8 mouse cellular contexts compared by ENCODE assay signal in genomic region chr7:79465461-79466044, GRCm38 (mm10). TPM values are rescaled to one million over a fixed set of nuclear protein-coding genes. Genes with fewer than 3 reads are reported as not detected.
DNase-seq lines count a peak whose midpoint lies in the region; ATAC-seq lines count a peak whose summit lies in the region.

No protein-coding gene starts in this region.

- H3K36me3 ChIP-seq in heart, embryonic 12.5 days, result peaks cover 23% of the 10 kb centered on the region
- peaks cover 25% of the 10 kb centered on the region for H3K36me3 ChIP-seq in forebrain, embryonic 12.5 days (replicated peaks)
- H3K36me3 ChIP-seq in limb, embryonic 12.5 days, result peaks cover 35% of the 10 kb centered on the region

- ATAC-seq in heart, embryonic 12.5 days (ENCODE audit: insufficient number of reproducible peaks, low FRiP score), result peak; percentile 40
- no peak; the same call in none of the 2 replicates for ATAC-seq in forebrain, embryonic 12.5 days (ENCODE audit: low FRiP score)
- ATAC-seq in limb, embryonic 12.5 days (ENCODE audit: insufficient number of reproducible peaks, insufficient read depth, low FRiP score, low TSS enrichment, low read depth), result peak; percentile 33
- no peak for ATAC-seq in megakaryocyte-erythroid progenitor cell, adult 5-6 weeks (replicated peaks; ENCODE audit: low FRiP score, low TSS enrichment, poor library complexity, severe bottlenecking)

- peak overlapping the region; percentile 90 for H3K9ac ChIP-seq in heart, embryonic 12.5 days
- H3K9ac ChIP-seq in forebrain, embryonic 12.5 days, result peak overlapping the region; percentile 89
- H3K9ac ChIP-seq in limb, embryonic 12.5 days (replicated peaks), result peak overlapping the region; percentile 85

- WGBS in heart, embryonic 12.5 days, result under 1% methylated on average over 47 of the region's 47 CpGs
- WGBS in forebrain, embryonic 12.5 days, result under 1% methylated on average over 41 of the region's 47 CpGs
- WGBS in limb, embryonic 12.5 days, result 1% methylated on average over 37 of the region's 47 CpGs

- peaks cover 33% of the 10 kb centered on the region for H3K4me1 ChIP-seq in heart, embryonic 12.5 days (replicated peaks)
- H3K4me1 ChIP-seq in forebrain, embryonic 12.5 days, result peaks cover 28% of the 10 kb centered on the region
- peaks cover 26% of the 10 kb centered on the region for H3K4me1 ChIP-seq in limb, embryonic 12.5 days (replicated peaks)

- H3K4me3 ChIP-seq in heart, embryonic 12.5 days, result peak overlapping the region; percentile 91
- peak overlapping the region; percentile 93 for H3K4me3 ChIP-seq in forebrain, embryonic 12.5 days (replicated peaks)
- H3K4me3 ChIP-seq in limb, embryonic 12.5 days (replicated peaks), result peak overlapping the region; percentile 87

- DNase-seq in heart, adult 18-20 months, result no peak
- DNase-seq in 3T3-L1 (ENCODE audit: low read depth, low spot score) (peak; percentile 40), ZHBTc4 (ENCODE audit: low read depth, low spot score) (peak; percentile 52)
- DNase-seq in naive thymus-derived CD4-positive, alpha-beta T cell, adult 2 months (ENCODE audit: low read depth), result peak; percentile 75

- no peaks in the 10 kb centered on the region for H3K27me3 ChIP-seq in heart, embryonic 12.5 days (replicated peaks)
- peaks cover 22% of the 10 kb centered on the region for H3K27me3 ChIP-seq in forebrain, embryonic 12.5 days
- H3K27me3 ChIP-seq in limb, embryonic 12.5 days, result peaks cover 17% of the 10 kb centered on the region

- no peaks in the 10 kb centered on the region for H3K9me3 ChIP-seq in heart, embryonic 12.5 days (replicated peaks)
- H3K9me3 ChIP-seq in forebrain, embryonic 12.5 days, result no peaks in the 10 kb centered on the region
- H3K9me3 ChIP-seq in limb, embryonic 12.5 days, result no peaks in the 10 kb centered on the region

- H3K27ac ChIP-seq in heart, embryonic 12.5 days (ENCODE audit: poor library complexity, severe bottlenecking), result peak overlapping the region; percentile 74
- H3K27ac ChIP-seq in forebrain, embryonic 12.5 days, result peak overlapping the region; percentile 90
- peak overlapping the region; percentile 83 for H3K27ac ChIP-seq in limb, embryonic 12.5 days

- peak overlapping the region; percentile 95 for H3K4me2 ChIP-seq in heart, embryonic 12.5 days
- H3K4me2 ChIP-seq in forebrain, embryonic 12.5 days, result peak overlapping the region; percentile 93
- H3K4me2 ChIP-seq in limb, embryonic 12.5 days, result peak overlapping the region; percentile 96

RNA-seq across cellular contexts. Expression of gene Polg, which starts 0.6 kb away (rescaled TPM):
- 37.9 and 39.6 TPM in 2 replicates for polyA plus RNA-seq in heart, embryonic 12.5 days (2016; fragmentation: Nextera tagmentation; extraction: Ambion mirVana)
- 10 to 100 TPM; 56.1 to 60.0 TPM for total RNA-seq in heart, adult 18-20 months (2021)
- polyA plus RNA-seq in forebrain, embryonic 12.5 days (2016; fragmentation: Nextera tagmentation; extraction: Ambion mirVana), result 41.7 and 45.1 TPM in 2 replicates
- 50.4 and 53.3 TPM in 2 replicates for polyA plus RNA-seq in limb, embryonic 12.5 days (2016; fragmentation: Nextera tagmentation; extraction: Ambion mirVana)
- 41.8 and 77.5 TPM in 2 replicates for total RNA-seq in megakaryocyte-erythroid progenitor cell, adult 5-6 weeks (2014; fragmentation: Nextera tagmentation)
- total RNA-seq in megakaryocyte-erythroid progenitor cell, adult 5-6 weeks (2017), result 40.8 and 90.7 TPM in 2 replicates

Comparison
In these comparisons a context has a peak if more than half of its experiments do, and no peak if none do; other contexts are left out.
1. ATAC-seq: peak in heart, embryonic 12.5 days (single experiment) and limb, embryonic 12.5 days (single experiment); none in forebrain, embryonic 12.5 days (single experiment) and megakaryocyte-erythroid progenitor cell, adult 5-6 weeks (single experiment).
2. DNase-seq: peak in 3T3-L1 (single experiment), ZHBTc4 (single experiment) and naive thymus-derived CD4-positive, alpha-beta T cell, adult 2 months (single experiment); none in heart, adult 18-20 months (0 of 2).
3. Peak in every context shown above with its lines, with median percentiles within 50 percentile points of each other: H3K27ac ChIP-seq, H3K4me2 ChIP-seq, H3K4me3 ChIP-seq and H3K9ac ChIP-seq.